ENCODE assay signal across 24 mouse cellular contexts in the genomic region with DNA sequence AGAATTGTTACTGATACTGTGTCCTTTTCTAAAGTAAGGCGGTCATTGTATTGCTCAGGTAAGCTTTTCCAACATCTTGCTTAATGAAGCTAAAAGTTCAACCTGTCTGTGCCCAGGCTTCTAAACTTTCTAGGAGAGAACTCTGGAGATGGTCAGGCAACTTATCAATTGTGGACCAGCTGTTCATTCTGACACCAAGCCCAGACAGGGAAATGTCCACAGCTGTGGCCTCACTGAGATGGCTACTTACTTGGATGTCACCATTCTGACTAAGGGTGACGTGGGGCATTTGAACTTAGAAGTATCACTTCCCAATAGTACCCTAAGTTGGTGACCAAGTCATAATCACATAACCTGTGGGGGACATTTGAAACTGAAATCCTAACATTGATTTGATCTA.
"Had no signal": no experiment of that assay in that cellular context is flagged by ENCODE, and none has a peak within 500 bp of the region (broad histone marks: within the 10 kb centered on the region; RNA-seq: fewer than 3 reads in every experiment).

No protein-coding gene starts in this region.

- H3K27me3 ChIP-seq: forebrain, embryonic 15.5 days; hindbrain, embryonic 12.5 days; intestine, embryonic 15.5 days; limb, embryonic 13.5 days; limb, embryonic 15.5 days; liver, embryonic 12.5 days had no signal

- H3K36me3 ChIP-seq: forebrain, embryonic 15.5 days; hindbrain, embryonic 10.5 days; hindbrain, embryonic 12.5 days; intestine, embryonic 15.5 days; limb, embryonic 13.5 days; limb, embryonic 15.5 days; liver, embryonic 12.5 days had no signal

- H3K9ac ChIP-seq: forebrain, embryonic 15.5 days; forebrain, postnatal 0 days; hindbrain, embryonic 12.5 days; hindbrain, embryonic 14.5 days; intestine, embryonic 15.5 days; limb, embryonic 13.5 days; limb, embryonic 15.5 days; liver, embryonic 12.5 days; liver, embryonic 14.5 days had no signal

- ATAC-seq: forebrain, embryonic 15.5 days; forebrain, postnatal 0 days; hindbrain, embryonic 16.5 days; inflammation-experienced regulatory T-cells, adult 6 months; intestine, embryonic 15.5 days; intestine, postnatal 0 days; liver, embryonic 12.5 days had no signal

- DNase-seq: forebrain, postnatal 0 days; gastrocnemius, postnatal 14 days; gastrocnemius, postnatal 36 days; kidney, adult 18-20 months; kidney, adult 8-10 months; kidney, postnatal 10 days; kidney, postnatal 25 days; kidney, postnatal 4 days; layer of hippocampus, postnatal 36 days; left cerebral cortex, postnatal 4 days had no signal

- H3K9me3 ChIP-seq: forebrain, embryonic 15.5 days; hindbrain, embryonic 10.5 days; hindbrain, embryonic 12.5 days; intestine, embryonic 15.5 days; limb, embryonic 13.5 days; limb, embryonic 15.5 days; liver, embryonic 12.5 days had no signal

- H3K27ac ChIP-seq: forebrain, embryonic 15.5 days; heart, adult 2 months; hindbrain, embryonic 10.5 days; hindbrain, embryonic 12.5 days; hindbrain, embryonic 14.5 days; intestine, embryonic 15.5 days; layer of hippocampus, adult 2 months; limb, embryonic 13.5 days; limb, embryonic 15.5 days; liver, embryonic 12.5 days; liver, embryonic 14.5 days had no signal

- H3K4me2 ChIP-seq: forebrain, embryonic 15.5 days; hindbrain, embryonic 12.5 days; hindbrain, embryonic 14.5 days; intestine, embryonic 15.5 days; limb, embryonic 13.5 days; limb, embryonic 15.5 days; liver, embryonic 12.5 days had no signal

- H3K4me1 ChIP-seq: hindbrain, embryonic 10.5 days; hindbrain, embryonic 12.5 days; intestine, embryonic 15.5 days; liver, embryonic 12.5 days had no signal

- H3K4me3 ChIP-seq: forebrain, embryonic 15.5 days; heart, adult 2 months; hindbrain, embryonic 10.5 days; hindbrain, embryonic 12.5 days; intestine, embryonic 15.5 days; layer of hippocampus, adult 2 months; limb, embryonic 13.5 days; limb, embryonic 15.5 days; liver, embryonic 12.5 days had no signal
